Mouse (Mus musculus): ENCODE results near the gene Dchs1.
A peak's percentile ranks its signal among the peaks of the same experiment; 100 is the strongest.
"Not testable (repeated sequence)": the region's sequence is repeated elsewhere in the genome, so short reads cannot be mapped to it uniquely, and the experiment has no call there.

Gene Dchs1

DNA sequence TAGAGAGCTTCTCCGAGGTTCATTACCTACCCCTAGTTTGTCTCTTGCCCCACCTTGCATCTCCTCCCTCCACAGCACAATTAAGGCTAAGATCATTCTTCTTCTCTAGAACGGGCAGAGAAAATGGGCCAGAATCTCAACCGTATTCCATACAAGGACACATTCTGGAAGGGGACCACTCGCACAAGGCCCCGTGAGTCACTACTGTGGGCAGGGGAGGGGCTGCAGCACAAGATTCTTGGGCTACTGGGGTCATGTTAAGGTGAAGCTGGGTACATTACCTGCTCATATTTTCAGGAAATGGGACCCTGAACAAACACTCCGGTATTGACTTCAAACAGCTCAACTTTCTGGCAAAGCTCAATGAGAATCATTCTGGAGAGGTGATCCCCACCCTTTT lies 46.6 kb downstream of the Dchs1 start:
- DNase-seq = no peak

DNA sequence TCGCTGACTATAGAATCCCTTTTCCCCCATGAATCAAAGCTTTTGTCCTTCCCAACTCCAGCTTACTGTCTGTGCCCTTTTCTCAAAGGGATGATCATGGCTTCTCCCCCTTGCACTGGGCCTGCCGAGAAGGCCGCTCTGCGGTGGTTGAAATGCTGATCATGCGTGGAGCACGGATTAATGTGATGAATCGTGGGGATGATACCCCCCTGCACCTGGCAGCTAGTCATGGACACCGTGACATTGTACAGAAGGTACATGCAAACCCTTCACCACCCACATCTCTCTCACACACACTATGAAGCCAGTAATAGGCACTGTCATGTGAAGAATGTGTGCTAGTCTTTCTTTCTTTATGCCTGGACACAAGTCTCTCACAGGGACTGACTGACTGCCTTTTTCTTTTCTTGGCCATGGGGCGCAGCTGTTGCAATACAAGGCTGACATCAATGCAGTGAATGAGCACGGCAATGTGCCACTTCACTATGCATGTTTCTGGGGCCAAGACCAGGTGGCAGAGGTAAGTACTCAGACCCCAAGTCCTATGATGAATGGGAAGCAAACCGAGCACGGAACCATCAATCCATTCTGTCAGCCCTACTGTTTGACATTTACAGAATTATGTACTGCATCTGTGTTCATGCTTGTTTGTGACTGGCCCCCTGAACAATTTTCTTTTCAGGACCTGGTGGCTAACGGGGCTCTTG lies 47.2 kb downstream of the Dchs1 start:
- DNase-seq = no peak

GRCm38 (mm10) chr7:105738948-105739347 lies 48.5 kb downstream of the Dchs1 start:
- no peak for DNase-seq

DNA sequence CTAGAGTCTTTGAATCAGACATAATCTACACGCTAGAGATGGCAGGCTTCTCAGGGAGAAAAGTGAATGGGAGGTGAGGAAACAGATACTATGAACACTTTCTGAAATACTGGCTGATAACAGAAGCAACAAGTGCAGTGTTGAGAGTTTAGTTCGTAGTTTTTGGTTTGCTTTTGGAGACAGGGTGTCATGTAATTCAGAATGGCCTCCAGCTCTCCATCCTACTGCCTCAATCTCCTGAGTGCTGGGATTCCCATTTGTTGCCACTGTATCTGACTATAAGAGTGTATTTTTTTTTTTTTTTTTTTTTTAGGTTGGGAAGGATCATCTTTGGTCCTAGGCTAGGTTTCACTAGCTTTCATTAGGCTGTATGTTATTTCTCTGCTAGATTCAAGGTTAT lies 49.2 kb downstream of the Dchs1 start:
- no peak for DNase-seq

DNA sequence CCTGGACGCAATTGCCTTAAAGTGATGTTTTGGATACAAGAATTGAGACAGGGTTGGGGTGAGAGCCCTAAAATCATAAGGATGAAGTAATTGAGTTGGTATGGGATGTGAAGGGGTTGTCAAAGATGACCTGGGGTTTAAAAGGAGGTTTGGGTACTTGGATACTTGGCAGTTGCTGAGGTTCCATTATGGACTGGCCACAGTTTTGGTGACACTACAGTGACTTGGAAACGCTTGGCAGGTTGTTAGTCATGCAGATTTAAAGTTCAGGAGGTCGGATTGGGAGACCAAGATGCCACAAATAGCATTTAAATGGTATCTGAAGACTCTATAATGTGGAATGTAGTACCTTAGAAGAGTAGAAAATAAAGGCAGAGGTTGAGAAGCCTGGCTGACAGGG lies 49.8 kb downstream of the Dchs1 start:
- DNase-seq = no peak

DNA sequence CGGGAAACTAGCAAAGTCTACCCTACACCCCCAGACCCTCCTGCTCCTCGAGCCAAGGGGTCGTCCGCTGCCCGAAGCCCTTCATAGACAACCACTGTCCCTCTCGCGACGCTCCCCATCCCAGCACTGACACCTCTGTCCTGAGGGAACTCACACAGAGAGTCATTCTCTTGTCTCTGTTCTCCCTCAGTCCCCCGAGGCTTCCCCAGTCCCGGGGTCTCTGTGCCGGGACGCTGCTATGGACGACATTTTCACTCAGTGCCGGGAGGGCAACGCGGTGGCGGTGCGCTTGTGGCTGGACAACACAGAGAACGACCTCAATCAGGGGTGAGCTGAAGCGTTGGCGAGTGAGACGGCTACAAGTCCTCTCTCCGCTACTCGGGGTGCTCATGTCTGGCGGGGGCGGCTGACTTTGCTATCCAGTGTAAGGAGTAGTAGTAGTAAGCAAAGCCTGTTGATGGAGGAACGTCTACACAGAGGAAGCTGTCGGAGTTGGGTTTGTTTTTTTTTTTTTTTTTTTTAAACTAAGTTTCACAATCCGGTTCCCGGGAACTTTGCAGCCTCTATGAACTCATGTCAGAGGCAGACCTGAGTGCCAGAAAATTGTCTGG lies 50.4 kb downstream of the Dchs1 start, which contains the start of gene Rrp8:
Rrp8 (minus strand) TSS at position 475 of the 611 bp plus-strand sequence.
- peak; percentile 46 for DNase-seq

DNA sequence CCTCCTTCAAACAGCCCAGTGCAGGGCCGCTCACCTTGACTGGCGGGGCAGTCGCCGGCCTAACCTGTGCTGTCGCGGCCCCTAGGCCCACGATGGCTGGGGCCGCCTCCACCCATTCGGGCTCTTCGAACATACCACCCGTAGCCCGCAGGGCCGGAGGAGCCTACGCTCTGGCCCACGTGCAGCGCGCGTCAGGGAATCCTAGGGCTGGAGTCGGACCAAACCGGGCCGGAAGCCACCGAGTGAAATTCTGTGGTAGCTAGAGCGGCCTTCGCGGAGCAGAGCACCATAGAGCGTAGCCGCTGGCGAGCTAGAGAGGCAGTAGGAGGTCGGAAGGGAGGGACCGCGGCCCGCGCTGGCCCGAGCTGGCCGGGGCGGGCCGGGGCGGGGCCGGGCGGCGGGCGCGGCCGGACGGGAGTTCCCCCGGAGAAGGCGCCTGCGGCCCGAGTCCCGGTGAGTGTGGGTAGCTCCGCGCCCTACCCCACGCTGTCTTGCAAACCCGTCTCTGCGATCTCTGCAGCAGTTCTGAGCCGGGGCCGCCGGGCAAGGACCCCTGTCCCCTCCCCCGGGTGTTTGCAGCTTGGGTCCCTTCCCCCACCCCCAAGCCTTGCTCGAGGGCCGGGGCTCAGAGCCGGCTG lies 51.1 kb downstream of the Dchs1 start, which contains the start of gene Ilk:
Ilk (plus strand) TSS at position 329 of the 638 bp plus-strand sequence.
- peak; percentile 87 for DNase-seq

DNA sequence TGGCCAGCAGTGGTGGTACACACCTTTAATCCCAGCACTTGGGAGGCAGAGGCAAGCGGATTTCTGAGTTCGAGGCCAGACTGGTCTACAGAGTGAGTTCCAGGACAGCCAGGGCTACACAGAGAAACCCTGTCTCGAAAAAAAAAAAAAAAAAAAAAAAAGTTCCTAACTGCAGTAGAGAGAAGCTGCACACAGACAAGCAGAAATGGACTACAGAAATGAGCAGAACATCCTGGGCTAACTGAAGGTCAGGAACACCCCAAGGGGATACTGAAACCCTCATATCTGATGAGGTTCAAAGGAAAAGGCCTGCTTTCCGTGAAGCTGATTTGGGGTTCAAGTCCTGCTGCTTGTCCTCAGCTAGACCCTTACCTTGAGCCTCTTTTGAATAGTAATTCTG lies 52.0 kb downstream of the Dchs1 start:
- DNase-seq = not testable (repeated sequence)

- DNase-seq = no peak
Measured at GRCm38 (mm10) chr7:105734826-105735225, 52.6 kb downstream of the Dchs1 start.

GRCm38 (mm10) chr7:105733836-105734235 lies 53.6 kb downstream of the Dchs1 start:
- DNase-seq = no peak

DNA sequence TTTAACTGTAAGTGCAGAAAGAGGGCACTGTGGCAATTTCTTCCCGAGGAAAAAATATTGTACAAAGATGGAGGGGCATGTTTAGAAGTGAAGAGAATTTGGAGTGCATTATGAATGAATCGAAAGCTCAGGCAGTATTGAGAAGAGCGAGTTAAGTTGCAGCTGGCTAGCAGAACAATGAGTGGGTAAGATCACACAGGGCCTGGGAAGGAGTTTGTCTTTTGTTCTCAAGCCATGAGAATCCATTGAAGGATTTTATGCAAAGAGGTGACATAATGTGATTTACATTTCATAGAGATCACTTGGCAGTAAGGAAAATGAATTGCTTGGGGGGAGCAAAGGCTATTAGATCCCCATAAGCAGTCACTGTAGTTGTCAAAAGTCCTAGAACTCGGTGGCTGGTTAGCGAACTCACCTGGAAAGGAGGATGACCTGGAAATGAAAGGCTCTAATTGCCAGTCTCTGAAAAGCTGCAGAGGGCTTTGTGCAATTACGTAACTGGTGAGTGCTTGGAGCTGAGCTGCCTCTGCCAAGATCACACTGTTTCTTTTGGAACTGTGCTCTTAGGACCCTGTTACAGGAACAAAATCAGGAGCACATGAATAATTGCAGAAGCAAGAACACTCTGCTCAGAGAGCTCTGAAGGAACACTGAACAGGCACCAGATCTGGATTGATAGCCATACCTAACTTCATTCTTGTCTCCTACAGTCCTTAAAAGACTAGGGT lies 58.6 kb downstream of the Dchs1 start:
- DNase-seq = no peak

DNA sequence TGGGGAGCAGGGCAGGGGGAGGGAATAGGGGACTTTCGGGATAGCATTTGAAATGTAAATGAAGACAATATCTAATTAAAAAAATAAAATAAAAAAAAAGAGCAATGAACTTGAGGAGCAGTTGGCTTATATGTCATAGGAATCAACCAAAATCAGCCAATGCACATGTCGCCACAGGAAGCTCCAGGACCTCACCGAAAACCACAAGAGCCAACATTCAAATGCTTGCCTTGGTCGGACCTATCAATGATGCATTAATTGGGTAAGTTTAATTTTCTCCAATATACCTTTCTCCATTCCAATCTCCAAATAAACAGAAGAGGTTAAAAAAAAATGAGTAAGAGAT lies 60.5 kb downstream of the Dchs1 start:
- DNase-seq = no peak

DNA sequence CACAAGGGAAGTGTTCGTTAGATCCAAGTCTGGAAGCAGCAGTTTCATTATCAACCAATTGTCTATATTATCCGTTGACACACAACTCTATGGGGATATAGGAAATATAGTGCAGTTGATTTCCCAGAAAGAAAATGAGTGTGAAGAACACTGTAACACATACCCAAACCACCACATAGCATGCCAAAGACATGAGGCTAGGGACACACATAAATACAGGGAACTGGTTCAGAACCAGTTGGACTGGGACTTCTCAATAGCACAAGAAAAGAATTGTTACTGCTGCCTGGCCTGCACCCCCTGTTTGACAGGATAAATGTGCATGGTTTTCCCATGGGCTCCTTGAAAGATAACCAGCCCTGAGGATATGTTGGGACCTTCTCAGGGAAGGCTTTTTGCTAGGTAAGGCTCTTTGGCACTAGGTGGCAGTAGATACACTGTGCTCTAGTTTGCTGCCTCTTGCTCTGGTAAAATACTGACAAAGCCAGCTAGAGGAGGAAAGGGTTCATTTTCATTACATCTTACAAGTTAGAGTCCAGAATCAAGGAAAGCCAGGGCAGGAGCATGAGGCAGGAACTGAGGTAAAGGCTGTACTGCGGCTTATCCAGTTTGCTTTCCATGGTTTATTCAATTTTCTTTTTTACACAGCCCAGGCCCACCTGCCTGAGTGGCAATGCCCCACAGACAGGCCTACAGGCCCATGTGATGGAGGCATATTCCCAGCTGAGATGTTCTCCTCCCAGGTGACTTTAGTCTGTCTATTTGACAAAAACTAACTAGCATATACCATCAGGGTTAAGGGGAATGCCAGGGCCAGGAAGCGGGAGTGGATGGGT lies 61.1 kb downstream of the Dchs1 start:
- peak; percentile 49 for DNase-seq

DNA sequence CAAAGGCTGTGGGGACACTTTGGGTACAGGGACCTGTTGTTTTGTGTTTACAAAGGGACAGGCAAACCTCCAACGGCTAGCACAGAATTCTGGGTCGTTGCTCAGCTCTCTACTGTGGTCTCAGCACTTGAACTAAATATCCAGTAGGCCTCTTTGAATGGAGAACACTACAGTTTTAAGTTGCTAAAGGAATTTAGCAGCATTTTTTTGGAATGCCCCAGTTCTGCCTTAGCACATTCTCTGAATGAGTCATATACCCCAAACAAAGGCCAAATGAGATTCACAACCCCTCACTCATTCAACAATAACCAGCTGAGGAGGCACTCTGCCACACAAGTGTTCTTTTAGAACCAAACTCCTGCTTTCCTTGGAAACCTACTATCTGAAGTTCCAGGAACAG lies 65.5 kb downstream of the Dchs1 start:
- no peak for DNase-seq

- peak; percentile 20 for DNase-seq
Measured at GRCm38 (mm10) chr7:105715366-105715765, 72.1 kb downstream of the Dchs1 start.

DNA sequence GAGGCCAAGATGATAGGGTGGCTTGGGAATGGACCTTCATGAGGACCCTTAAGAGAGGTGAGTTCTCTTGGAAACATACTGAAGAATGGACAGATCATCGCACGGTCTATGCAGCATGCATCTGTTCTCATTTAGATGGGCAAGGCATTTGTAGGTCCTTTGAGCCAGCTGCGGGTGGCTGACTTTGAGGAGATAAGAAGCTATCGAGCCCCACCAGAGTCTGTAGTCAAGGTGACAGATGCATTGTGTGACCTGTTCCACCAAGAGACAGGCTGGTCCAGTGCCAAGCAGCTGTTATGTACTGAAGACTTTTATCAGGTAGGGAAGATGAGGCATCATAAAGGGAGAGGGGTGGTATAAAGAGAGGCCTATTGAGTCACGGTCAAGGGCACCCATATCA lies 78.7 kb downstream of the Dchs1 start:
- no peak for DNase-seq

DNA sequence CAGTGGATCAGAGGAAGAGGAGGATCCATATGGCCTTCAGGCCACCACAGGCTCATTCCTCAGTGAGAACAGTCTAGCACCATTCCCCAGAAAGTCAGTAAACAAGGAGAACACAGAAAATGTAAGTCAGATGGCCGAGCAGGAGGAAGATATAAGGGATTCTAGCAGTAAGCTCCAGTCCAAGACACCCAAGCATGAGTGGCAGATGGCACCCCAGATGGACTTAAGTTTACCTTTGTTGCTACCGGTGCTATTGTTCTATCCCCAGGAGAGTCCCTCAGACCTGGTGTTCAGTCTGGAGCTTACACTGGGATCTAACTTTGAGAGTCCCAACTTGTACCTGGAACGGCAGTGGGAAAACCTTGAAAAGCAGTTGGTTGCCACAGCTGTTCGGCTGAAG lies 83.6 kb downstream of the Dchs1 start:
- DNase-seq = no peak

DNA sequence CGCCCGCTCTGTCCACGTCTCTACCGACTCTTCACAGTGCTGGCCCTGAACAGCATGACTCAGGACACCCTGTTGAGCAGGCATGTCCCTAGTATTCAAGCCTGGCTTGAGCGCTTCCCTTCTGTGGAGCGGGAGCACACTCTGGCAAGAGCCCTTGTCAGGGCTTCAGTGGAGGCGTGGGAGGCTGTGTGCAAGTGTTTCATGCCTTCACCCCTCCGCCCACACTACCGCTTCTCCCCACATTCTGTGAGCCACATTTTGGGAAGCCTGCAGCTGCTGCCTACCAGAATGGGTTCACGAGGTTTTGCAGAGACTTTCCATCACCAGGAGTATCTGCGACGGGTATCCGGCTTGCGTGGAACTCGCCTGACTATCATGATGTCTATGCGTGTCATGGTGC lies 84.3 kb downstream of the Dchs1 start:
- DNase-seq = no peak

Measured in thymus, postnatal 25 days (tissue).